Comparison of ENCODE assay signal across 8 mouse cellular contexts in the genomic region with DNA sequence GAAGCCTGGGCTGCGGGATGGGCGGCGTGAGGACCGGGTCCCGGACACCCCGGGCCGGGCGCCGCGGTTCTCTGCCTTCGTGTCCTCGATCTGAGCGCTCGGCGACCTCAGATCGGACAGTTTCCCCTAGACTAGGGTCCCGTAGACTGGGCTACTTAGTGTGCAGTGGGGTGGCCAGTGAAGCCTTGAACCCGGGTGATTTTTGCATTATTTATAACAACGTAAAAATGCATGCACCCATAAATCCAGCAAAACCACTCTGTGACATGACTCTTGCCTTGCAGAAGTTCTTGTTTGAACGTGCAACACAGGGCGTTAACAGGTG. TPM values are rescaled to one million over a fixed set of nuclear protein-coding genes. Genes with fewer than 3 reads are reported as not detected.
A peak's percentile ranks its signal among the peaks of the same experiment; 100 is the strongest.
DNase-seq lines count a peak whose midpoint lies in the region; ATAC-seq and TF ChIP-seq lines count a peak whose summit lies in the region.

No protein-coding gene starts in this region.

- H3K4me3 ChIP-seq in gastrocnemius, adult 2 months, result peak overlapping the region; percentile 94
- peak overlapping the region; percentile 93 for H3K4me3 ChIP-seq in testis, adult 2 months (ENCODE audit: control insufficient read depth, low read depth, low read length)
- H3K4me3 ChIP-seq in liver, embryonic 11.5 days (ENCODE audit: low read depth, low read length), result peak overlapping the region; percentile 62
- H3K4me3 ChIP-seq in stomach, postnatal 0 days (ENCODE audit: low read depth, low read length), result peak overlapping the region; percentile 81

- no peak for TF ChIP-seq CTCF in gastrocnemius, adult 2 months (IDR thresholded peaks at IDR 0.05)
- no peak for TF ChIP-seq CTCF in testis, adult 2 months (IDR thresholded peaks at IDR 0.05; ENCODE audit: control insufficient read depth, insufficient read depth, insufficient replicate concordance, low read depth, low read length)
- TF ChIP-seq CTCF in stomach, postnatal 0 days (IDR thresholded peaks at IDR 0.05; ENCODE audit: low read depth), result no peak

- no peak for ATAC-seq in liver, embryonic 11.5 days (replicated peaks; ENCODE audit: low FRiP score)
- ATAC-seq in stomach, postnatal 0 days (ENCODE audit: low FRiP score, low TSS enrichment), result no peak

- intact Hi-C loops in gastrocnemius, adult 2 months (cut with DNase I), result loop anchor here (5.0 kb wide), 1 partner anchor 62 kb away; a partner anchor contains a TSS

- WGBS in liver, embryonic 11.5 days, result under 1% methylated on average over 21 of the region's 21 CpGs
- WGBS in stomach, postnatal 0 days, result under 1% methylated on average over 21 of the region's 21 CpGs

- DNase-seq in gastrocnemius, adult 2 months, result no peak
- no peak for DNase-seq in gastrocnemius, postnatal 25 days
- DNase-seq in testis, postnatal 10 days (ENCODE audit: low spot score), result no peak
- no peak for DNase-seq in liver, embryonic 11.5 days (ENCODE audit: low spot score)
- no peak for DNase-seq in stomach, postnatal 0 days (ENCODE audit: low spot score)
- no peak for DNase-seq in layer of hippocampus, adult 9-10 months (ENCODE audit: low spot score)
- no peak for DNase-seq in spleen, adult 12 weeks (ENCODE audit: low spot score)

- H3K9me3 ChIP-seq in liver, embryonic 11.5 days (ENCODE audit: control insufficient read depth, low read length), result no peaks in the 10 kb centered on the region
- H3K9me3 ChIP-seq in stomach, postnatal 0 days (ENCODE audit: control insufficient read depth, low read length), result no peaks in the 10 kb centered on the region

- peak overlapping the region; percentile 74 for H3K27ac ChIP-seq in gastrocnemius, adult 2 months
- no peak overlapping the region for H3K27ac ChIP-seq in testis, adult 2 months (ENCODE audit: control insufficient read depth, insufficient read depth, low read depth, low read length)
- no peak overlapping the region for H3K27ac ChIP-seq in liver, embryonic 11.5 days (ENCODE audit: low read depth, low read length)
- peak overlapping the region; percentile 69 for H3K27ac ChIP-seq in stomach, postnatal 0 days (replicated peaks)

- peaks cover 6% of the 10 kb centered on the region for H3K4me1 ChIP-seq in testis, adult 2 months (ENCODE audit: control insufficient read depth, insufficient read depth, low read length)
- peaks cover 14% of the 10 kb centered on the region; the same call in 1 of the 2 replicates for H3K4me1 ChIP-seq in liver, embryonic 11.5 days (replicated peaks; ENCODE audit: control insufficient read depth, insufficient read depth, low read length)
- 0 out of 2 replicates have a peak, but pooled peaks cover 2% of the 10 kb centered on the region for H3K4me1 ChIP-seq in stomach, postnatal 0 days (replicated peaks; ENCODE audit: control insufficient read depth, insufficient read depth)

- no peaks in the 10 kb centered on the region for H3K36me3 ChIP-seq in testis, adult 2 months (ENCODE audit: control insufficient read depth, insufficient read depth, low read length)
- H3K36me3 ChIP-seq in liver, embryonic 11.5 days (ENCODE audit: control insufficient read depth, insufficient read depth, low read length), result peaks cover 4% of the 10 kb centered on the region; the same call in 1 of the 2 replicates
- 0 out of 2 replicates have a peak, but pooled peaks cover 2% of the 10 kb centered on the region for H3K36me3 ChIP-seq in stomach, postnatal 0 days (ENCODE audit: control insufficient read depth, insufficient read depth, low read length)

- TF ChIP-seq POLR2A in testis, adult 2 months (IDR thresholded peaks at IDR 0.05; ENCODE audit: control insufficient read depth, low read depth, low read length), result no peak

- no peaks in the 10 kb centered on the region for H3K27me3 ChIP-seq in testis, adult 2 months (ENCODE audit: control insufficient read depth, insufficient read depth, low read length)
- no peaks in the 10 kb centered on the region for H3K27me3 ChIP-seq in liver, embryonic 11.5 days (replicated peaks; ENCODE audit: control insufficient read depth, insufficient read depth, low read length)
- no peaks in the 10 kb centered on the region for H3K27me3 ChIP-seq in stomach, postnatal 0 days (ENCODE audit: control insufficient read depth, insufficient read depth, low read length)

- peak overlapping the region; percentile 63 for H3K9ac ChIP-seq in liver, embryonic 11.5 days (ENCODE audit: low read depth, low read length)
- H3K9ac ChIP-seq in stomach, postnatal 0 days (ENCODE audit: low read length), result peak overlapping the region; percentile 62

- peak overlapping the region; percentile 81 for H3K4me2 ChIP-seq in liver, embryonic 11.5 days
- peak overlapping the region; percentile 75 for H3K4me2 ChIP-seq in stomach, postnatal 0 days (replicated peaks; ENCODE audit: low read depth)

- TF ChIP-seq EP300 in stomach, postnatal 0 days (optimal IDR thresholded peaks at IDR 0.05), result no peak

RNA-seq across cellular contexts. Expression of a gene that starts 0.3 kb away (rescaled TPM):
- total RNA-seq in gastrocnemius, adult 2 months (2021), result 10 to 100 TPM in 1 of 2 experiments, 1 to 10 TPM in 1; 9.6 to 10.3 TPM
- 1 to 10 TPM; 9.6 to 9.8 TPM for total RNA-seq in gastrocnemius, postnatal 25 days (2021)
- 10.2 and 13.2 TPM in 2 replicates for polyA plus RNA-seq in testis, adult 2 months (2012; rRNA removed)
- polyA plus RNA-seq in liver, embryonic 11.5 days (2014; fragmentation: Nextera tagmentation; extraction: Ambion mirVana), result 46.5 and 48.5 TPM in 2 replicates
- polyA plus RNA-seq in stomach, postnatal 0 days (2015; fragmentation: Nextera tagmentation; extraction: Ambion mirVana), result 60.1 and 64.4 TPM in 2 replicates

RNA-seq across cellular contexts. Expression of a gene that starts 0.5 kb away (rescaled TPM):
- total RNA-seq in gastrocnemius, adult 2 months (2021), result 10 to 100 TPM; 17.3 to 19.0 TPM
- 10 to 100 TPM in 1 of 2 experiments, 1 to 10 TPM in 1; 9.9 to 10.6 TPM for total RNA-seq in gastrocnemius, postnatal 25 days (2021)
- polyA plus RNA-seq in testis, adult 2 months (2012; rRNA removed), result 2.5 and 2.9 TPM in 2 replicates
- 27.9 and 29.5 TPM in 2 replicates for polyA plus RNA-seq in liver, embryonic 11.5 days (2014; fragmentation: Nextera tagmentation; extraction: Ambion mirVana)
- polyA plus RNA-seq in stomach, postnatal 0 days (2015; fragmentation: Nextera tagmentation; extraction: Ambion mirVana), result 11.4 and 12.4 TPM in 2 replicates

Comparison
In these comparisons a context has a peak if more than half of its experiments do, and no peak if none do; other contexts are left out.
1. H3K27ac ChIP-seq: peak in gastrocnemius, adult 2 months (single experiment) and stomach, postnatal 0 days (single experiment); none in testis, adult 2 months (single experiment) and liver, embryonic 11.5 days (single experiment).
2. Peak in every context shown above with its lines, with median percentiles within 50 percentile points of each other: H3K4me3 ChIP-seq.